Mouse (Mus musculus): ENCODE measurements around the gene Hmgxb4. TPM values are rescaled to one million over a fixed set of nuclear protein-coding genes. Genes with fewer than 3 reads are reported as not detected.

The Hmgxb4 gene
- polyA plus RNA-seq, 1 experiment: 9.7 TPM

GRCm38 (mm10) chr8:75035640-75036039, 42.5 kb downstream of the Hmgxb4 start:
- Histone ChIP-seq H3K27ac (replicated peaks; ENCODE audit: low read depth, low read length) (no peak overlapping the region), H3K4me3 (ENCODE audit: insufficient read depth, low read depth, low read length) (no peak overlapping the region), H3K4me1 (ENCODE audit: control insufficient read depth, insufficient read depth, insufficient read length, low read length) (peaks cover 16% of the 10 kb centered on the region)

GRCm38 (mm10) chr8:75038497-75038896, 45.3 kb downstream of the Hmgxb4 start:
- Histone ChIP-seq H3K27ac (replicated peaks; ENCODE audit: low read depth, low read length) (no peak overlapping the region), H3K4me3 (ENCODE audit: insufficient read depth, low read depth, low read length) (no peak overlapping the region)

GRCm38 (mm10) chr8:75039754-75040153, 46.6 kb downstream of the Hmgxb4 start:
- Histone ChIP-seq H3K4me3 (ENCODE audit: insufficient read depth, low read depth, low read length) (no peak overlapping the region), H3K27ac (replicated peaks; ENCODE audit: low read depth, low read length) (no peak overlapping the region), H3K4me1 (ENCODE audit: control insufficient read depth, insufficient read depth, insufficient read length, low read length) (peaks cover 24% of the 10 kb centered on the region)

More at GRCm38 (mm10) chr8:75038497-75038896, 45.3 kb downstream of the Hmgxb4 start:
- H3K4me1 ChIP-seq (ENCODE audit: control insufficient read depth, insufficient read depth, insufficient read length, low read length): peaks cover 23% of the 10 kb centered on the region

- Histone ChIP-seq H3K27ac (replicated peaks; ENCODE audit: low read depth, low read length) (no peak overlapping the region), H3K4me1 (ENCODE audit: control insufficient read depth, insufficient read depth, insufficient read length, low read length) (peaks cover 25% of the 10 kb centered on the region), H3K4me3 (ENCODE audit: insufficient read depth, low read depth, low read length) (no peak overlapping the region)
These were observed 49.0 kb downstream of the Hmgxb4 start for GRCm38 (mm10) chr8:75042171-75042570.

- no peak overlapping the region for H3K27ac ChIP-seq (replicated peaks; ENCODE audit: low read depth, low read length)
These were observed 49.8 kb downstream of the Hmgxb4 start for GRCm38 (mm10) chr8:75042974-75043373.

GRCm38 (mm10) chr8:75046303-75046702, 53.1 kb downstream of the Hmgxb4 start:
- Histone ChIP-seq H3K27ac (replicated peaks; ENCODE audit: low read depth, low read length) (no peak overlapping the region), H3K4me3 (ENCODE audit: insufficient read depth, low read depth, low read length) (no peak overlapping the region), H3K4me1 (ENCODE audit: control insufficient read depth, insufficient read depth, insufficient read length, low read length) (peaks cover 14% of the 10 kb centered on the region)

More at GRCm38 (mm10) chr8:75042974-75043373, 49.8 kb downstream of the Hmgxb4 start:
- H3K4me3 ChIP-seq (ENCODE audit: insufficient read depth, low read depth, low read length): no peak overlapping the region
- peaks cover 25% of the 10 kb centered on the region for H3K4me1 ChIP-seq (ENCODE audit: control insufficient read depth, insufficient read depth, insufficient read length, low read length)

GRCm38 (mm10) chr8:75047784-75048183, 54.6 kb downstream of the Hmgxb4 start:
- Histone ChIP-seq H3K4me1 (ENCODE audit: control insufficient read depth, insufficient read depth, insufficient read length, low read length) (peaks cover 7% of the 10 kb centered on the region; the same call in 1 of the 2 replicates), H3K4me3 (ENCODE audit: insufficient read depth, low read depth, low read length) (no peak overlapping the region), H3K27ac (replicated peaks; ENCODE audit: low read depth, low read length) (no peak overlapping the region)

- Histone ChIP-seq H3K4me3 (ENCODE audit: insufficient read depth, low read depth, low read length) (no peak overlapping the region), H3K27ac (replicated peaks; ENCODE audit: low read depth, low read length) (no peak overlapping the region), H3K4me1 (ENCODE audit: control insufficient read depth, insufficient read depth, insufficient read length, low read length) (no peaks in the 10 kb centered on the region)
These were observed 60.2 kb downstream of the Hmgxb4 start for GRCm38 (mm10) chr8:75053342-75053741.

- H3K27ac ChIP-seq (replicated peaks; ENCODE audit: low read depth, low read length): no peak overlapping the region
- H3K4me3 ChIP-seq (ENCODE audit: insufficient read depth, low read depth, low read length): no peak overlapping the region
- H3K4me1 ChIP-seq (ENCODE audit: control insufficient read depth, insufficient read depth, insufficient read length, low read length): no peaks in the 10 kb centered on the region
These were observed 62.5 kb downstream of the Hmgxb4 start for GRCm38 (mm10) chr8:75055673-75056072.

GRCm38 (mm10) chr8:75060022-75060421, 66.9 kb downstream of the Hmgxb4 start:
- Histone ChIP-seq H3K27ac (replicated peaks; ENCODE audit: low read depth, low read length) (no peak overlapping the region), H3K4me1 (ENCODE audit: control insufficient read depth, insufficient read depth, insufficient read length, low read length) (no peaks in the 10 kb centered on the region), H3K4me3 (ENCODE audit: insufficient read depth, low read depth, low read length) (no peak overlapping the region)

- Histone ChIP-seq H3K27ac (replicated peaks; ENCODE audit: low read depth, low read length) (no peak overlapping the region), H3K4me1 (ENCODE audit: control insufficient read depth, insufficient read depth, insufficient read length, low read length) (no peaks in the 10 kb centered on the region), H3K4me3 (ENCODE audit: insufficient read depth, low read depth, low read length) (no peak overlapping the region)
These were observed 67.7 kb downstream of the Hmgxb4 start for GRCm38 (mm10) chr8:75060815-75061214.

- H3K4me1 ChIP-seq (ENCODE audit: control insufficient read depth, insufficient read depth, insufficient read length, low read length): no peaks in the 10 kb centered on the region
- no peak overlapping the region for H3K4me3 ChIP-seq (ENCODE audit: insufficient read depth, low read depth, low read length)
- H3K27ac ChIP-seq (replicated peaks; ENCODE audit: low read depth, low read length): no peak overlapping the region
These were observed 70.1 kb downstream of the Hmgxb4 start for GRCm38 (mm10) chr8:75063290-75063689.

GRCm38 (mm10) chr8:75064790-75065189, 71.6 kb downstream of the Hmgxb4 start:
- no peaks in the 10 kb centered on the region for H3K4me1 ChIP-seq (ENCODE audit: control insufficient read depth, insufficient read depth, insufficient read length, low read length)
- H3K4me3 ChIP-seq (ENCODE audit: insufficient read depth, low read depth, low read length): no peak overlapping the region
- H3K27ac ChIP-seq (replicated peaks; ENCODE audit: low read depth, low read length): no peak overlapping the region

GRCm38 (mm10) chr8:75067287-75067686, 74.1 kb downstream of the Hmgxb4 start:
- H3K4me1 ChIP-seq (ENCODE audit: control insufficient read depth, insufficient read depth, insufficient read length, low read length): no peaks in the 10 kb centered on the region
- no peak overlapping the region for H3K27ac ChIP-seq (replicated peaks; ENCODE audit: low read depth, low read length)
- H3K4me3 ChIP-seq (ENCODE audit: insufficient read depth, low read depth, low read length): 0 out of 2 replicates have a peak overlapping the region, but pooled peaks have one; percentile 5

- H3K4me1 ChIP-seq (ENCODE audit: control insufficient read depth, insufficient read depth, insufficient read length, low read length): no peaks in the 10 kb centered on the region
- H3K4me3 ChIP-seq (ENCODE audit: insufficient read depth, low read depth, low read length): no peak overlapping the region
- H3K27ac ChIP-seq (replicated peaks; ENCODE audit: low read depth, low read length): no peak overlapping the region
These were observed 77.1 kb downstream of the Hmgxb4 start for GRCm38 (mm10) chr8:75070297-75070696.

GRCm38 (mm10) chr8:75071627-75072346, 78.6 kb downstream of the Hmgxb4 start:
- no peak overlapping the region for H3K27ac ChIP-seq (replicated peaks; ENCODE audit: low read depth, low read length)
- H3K4me3 ChIP-seq (ENCODE audit: insufficient read depth, low read depth, low read length): no peak overlapping the region
- H3K4me1 ChIP-seq (ENCODE audit: control insufficient read depth, insufficient read depth, insufficient read length, low read length): no peaks in the 10 kb centered on the region
